Mouse (Mus musculus) forebrain, embryonic 10.5 days (tissue): ENCODE data around the gene 9430097D07Rik. TPM values are rescaled to one million over a fixed set of nuclear protein-coding genes. Genes with fewer than 3 reads are reported as not detected.
A peak's percentile ranks its signal among the peaks of the same experiment; 100 is the strongest.

ENCODE experiments used
- DNase-seq: peaks from one replicate; pipeline ENCODE4 v3.0.0-alpha.2; 2017; ENCODE audit warnings: low spot score; ENCODE audit errors: extremely low spot score
- H3K27ac ChIP-seq: fragments of 300-500 bp; sonication (generic); 2 replicates; pipeline ENCODE4 v1.5.1; 2016; ENCODE audit warnings: mild to moderate bottlenecking
- H3K27me3 ChIP-seq: fragments of 300-500 bp; sonication (generic); 2 replicates; pipeline ENCODE4 v1.6.1; 2016; ENCODE audit warnings: mild to moderate bottlenecking; ENCODE audit not compliant: poor library complexity, severe bottlenecking
- H3K36me3 ChIP-seq: fragments of 300-500 bp; sonication (generic); replicated peaks from 2 replicates; pipeline ENCODE4 v1.6.1; 2016; ENCODE audit warnings: mild to moderate bottlenecking, moderate library complexity
- H3K4me1 ChIP-seq: fragments of 300-500 bp; sonication (generic); 2 replicates; pipeline ENCODE4 v1.6.1; 2016
- H3K4me3 ChIP-seq: fragments of 300-500 bp; sonication (generic); 2 replicates; pipeline ENCODE4 v1.5.1; 2016; ENCODE audit warnings: mild to moderate bottlenecking, moderate library complexity
- H3K9me3 ChIP-seq: fragments of 300-500 bp; sonication (generic); 2 replicates; pipeline ENCODE4 v1.6.1; 2016; ENCODE audit warnings: mild to moderate bottlenecking, moderate library complexity
- WGBS: fragments of 180-500 bp; shearing (Covaris S2); methylation state at CpG from one replicate; pipeline ENCODE4 v1.1.7; 2016; 5-methylcytosine and 5-hydroxymethylcytosine counted together
- polyA plus RNA-seq: library from polyadenylated mRNA; unstranded; fragments of >200 nt; fragmentation: Nextera tagmentation; extraction: Ambion mirVana; gene quantifications from 2 replicates; pipeline ENCODE4 v1.2.1, GENCODE M21; 2016

Gene 9430097D07Rik
- polyA plus RNA-seq, 1 experiment from 2014 or later = 0.19 TPM

- Histone ChIP-seq H3K4me3 (no peak overlapping the region), H3K4me1 (peaks cover 25% of the 10 kb centered on the region), H3K9me3 (no peaks in the 10 kb centered on the region), H3K27me3 (no peaks in the 10 kb centered on the region), H3K36me3 (peaks cover 38% of the 10 kb centered on the region), H3K27ac (no peak overlapping the region)
- 87% methylated on average over 7 of the region's 7 CpGs for WGBS
- DNase-seq = no peak
Measured at GRCm38 (mm10) chr2:32547964-32548739, 27.3 kb downstream of the 9430097D07Rik start.

- Histone ChIP-seq H3K36me3 (peaks cover 38% of the 10 kb centered on the region), H3K27ac (0 out of 2 replicates have a peak overlapping the region, but pooled peaks have one; percentile 22), H3K27me3 (no peaks in the 10 kb centered on the region), H3K4me1 (peaks cover 25% of the 10 kb centered on the region), H3K4me3 (no peak overlapping the region), H3K9me3 (no peaks in the 10 kb centered on the region)
- WGBS = 87% methylated on average over 5 of the region's 5 CpGs
- no peak for DNase-seq
Measured at GRCm38 (mm10) chr2:32547380-32547779, 28.1 kb downstream of the 9430097D07Rik start.

- Histone ChIP-seq H3K4me1 (peaks cover 25% of the 10 kb centered on the region), H3K9me3 (no peaks in the 10 kb centered on the region), H3K27ac (0 out of 2 replicates have a peak overlapping the region, but pooled peaks have one; percentile 22), H3K36me3 (peaks cover 38% of the 10 kb centered on the region), H3K4me3 (no peak overlapping the region), H3K27me3 (no peaks in the 10 kb centered on the region)
- WGBS = 77% methylated on average over 1 of the region's 1 CpGs
- DNase-seq = no peak
Measured at GRCm38 (mm10) chr2:32546951-32547350, 28.5 kb downstream of the 9430097D07Rik start.

GRCm38 (mm10) chr2:32543031-32543449 lies 32.4 kb downstream of the 9430097D07Rik start:
- WGBS = 97% methylated on average over 3 of the region's 3 CpGs
- no peaks in the 10 kb centered on the region for H3K9me3 ChIP-seq
- no peak overlapping the region for H3K4me3 ChIP-seq

GRCm38 (mm10) chr2:32541986-32542573 lies 33.4 kb downstream of the 9430097D07Rik start:
- 93% methylated on average over 4 of the region's 4 CpGs for WGBS
- Histone ChIP-seq H3K27me3 (no peaks in the 10 kb centered on the region), H3K4me3 (no peak overlapping the region), H3K9me3 (no peaks in the 10 kb centered on the region), H3K4me1 (peaks cover 42% of the 10 kb centered on the region), H3K36me3 (peaks cover 27% of the 10 kb centered on the region), H3K27ac (no peak overlapping the region)
- DNase-seq = no peak

More at GRCm38 (mm10) chr2:32543031-32543449, 32.4 kb downstream of the 9430097D07Rik start:
- Histone ChIP-seq H3K27me3 (no peaks in the 10 kb centered on the region), H3K4me1 (peaks cover 37% of the 10 kb centered on the region), H3K27ac (no peak overlapping the region), H3K36me3 (peaks cover 34% of the 10 kb centered on the region)
- no peak for DNase-seq

- Histone ChIP-seq H3K4me1 (peaks cover 44% of the 10 kb centered on the region), H3K27ac (no peak overlapping the region), H3K9me3 (no peaks in the 10 kb centered on the region), H3K36me3 (peaks cover 26% of the 10 kb centered on the region), H3K27me3 (no peaks in the 10 kb centered on the region), H3K4me3 (no peak overlapping the region)
- 96% methylated on average over 2 of the region's 2 CpGs for WGBS
- DNase-seq = no peak
Measured at GRCm38 (mm10) chr2:32541333-32541908, 34.1 kb downstream of the 9430097D07Rik start.

- H3K36me3 ChIP-seq = peaks cover 9% of the 10 kb centered on the region
- 0 out of 2 replicates have a peak overlapping the region, but pooled peaks have one; percentile 9 for H3K4me3 ChIP-seq
- no peak for DNase-seq
- no peaks in the 10 kb centered on the region for H3K9me3 ChIP-seq
- H3K27ac ChIP-seq = 0 out of 2 replicates have a peak overlapping the region, but pooled peaks have one; percentile 11
- no peaks in the 10 kb centered on the region for H3K27me3 ChIP-seq
- H3K4me1 ChIP-seq = peaks cover 63% of the 10 kb centered on the region
- WGBS = 84% methylated on average over 14 of the region's 14 CpGs
Measured at GRCm38 (mm10) chr2:32539452-32539981, 36.0 kb downstream of the 9430097D07Rik start.

- peaks cover 73% of the 10 kb centered on the region for H3K4me1 ChIP-seq
- DNase-seq = no peak
- H3K27ac ChIP-seq = no peak overlapping the region
- H3K9me3 ChIP-seq = no peaks in the 10 kb centered on the region
- H3K27me3 ChIP-seq = no peaks in the 10 kb centered on the region
- 0 out of 2 replicates have a peak, but pooled peaks cover 3% of the 10 kb centered on the region for H3K36me3 ChIP-seq
- peak overlapping the region; percentile 66; the same call in 1 of the 2 replicates for H3K4me3 ChIP-seq
- WGBS = 83% methylated on average over 4 of the region's 4 CpGs
Measured at GRCm38 (mm10) chr2:32538461-32538860, 37.0 kb downstream of the 9430097D07Rik start.

- no peaks in the 10 kb centered on the region for H3K36me3 ChIP-seq
- H3K4me3 ChIP-seq = peak overlapping the region; percentile 66
- 0 out of 2 replicates have a peak overlapping the region, but pooled peaks have one; percentile 79 for H3K27ac ChIP-seq
- H3K4me1 ChIP-seq = peaks cover 79% of the 10 kb centered on the region
- H3K27me3 ChIP-seq = no peaks in the 10 kb centered on the region
- no peaks in the 10 kb centered on the region for H3K9me3 ChIP-seq
- WGBS = 81% methylated on average over 5 of the region's 5 CpGs
- DNase-seq = no peak
Measured at GRCm38 (mm10) chr2:32537941-32538340, 37.5 kb downstream of the 9430097D07Rik start.

- Histone ChIP-seq H3K27me3 (no peaks in the 10 kb centered on the region), H3K9me3 (no peaks in the 10 kb centered on the region), H3K4me1 (peaks cover 80% of the 10 kb centered on the region), H3K27ac (peak overlapping the region; percentile 79), H3K4me3 (peak overlapping the region; percentile 66), H3K36me3 (no peaks in the 10 kb centered on the region)
- 12% methylated on average over 9 of the region's 9 CpGs for WGBS
- DNase-seq = peak; percentile 29
Measured at GRCm38 (mm10) chr2:32537360-32537905, 38.1 kb downstream of the 9430097D07Rik start.

GRCm38 (mm10) chr2:32536634-32537359 lies 38.7 kb downstream of the 9430097D07Rik start:
- no peaks in the 10 kb centered on the region for H3K27me3 ChIP-seq
- H3K4me3 ChIP-seq = peak overlapping the region; percentile 66
- H3K36me3 ChIP-seq = no peaks in the 10 kb centered on the region
- 4% methylated on average over 11 of the region's 11 CpGs for WGBS
- peak; percentile 53 for DNase-seq
- H3K9me3 ChIP-seq = no peaks in the 10 kb centered on the region
- H3K4me1 ChIP-seq = peaks cover 80% of the 10 kb centered on the region
- peak overlapping the region; percentile 79 for H3K27ac ChIP-seq
